8 mouse cellular contexts compared by ENCODE assay signal in genomic region chr8:71486136-71486529, GRCm38 (mm10). TPM values are rescaled to one million over a fixed set of nuclear protein-coding genes. Genes with fewer than 3 reads are reported as not detected.
DNase-seq lines count a peak whose midpoint lies in the region; ATAC-seq lines count a peak whose summit lies in the region.

No protein-coding gene starts in this region.

- H3K4me1 ChIP-seq in kidney, embryonic 14.5 days (ENCODE audit: control insufficient read depth, insufficient read depth, low read length) = peaks cover 11% of the 10 kb centered on the region
- H3K4me1 ChIP-seq in brown adipose tissue, adult 24 weeks (ENCODE audit: control insufficient read depth, insufficient read depth, insufficient read length, low read length) = peaks cover 14% of the 10 kb centered on the region
- peaks cover 58% of the 10 kb centered on the region for H3K4me1 ChIP-seq in hindbrain, embryonic 15.5 days (replicated peaks)
- H3K4me1 ChIP-seq in midbrain, embryonic 14.5 days (ENCODE audit: control insufficient read depth, insufficient read depth, low read length) = peaks cover 30% of the 10 kb centered on the region

- no peak overlapping the region for H3K27ac ChIP-seq in kidney, embryonic 14.5 days (ENCODE audit: low read depth, low read length)
- peak overlapping the region; percentile 68 for H3K27ac ChIP-seq in brown adipose tissue, adult 24 weeks (replicated peaks; ENCODE audit: low read depth, low read length)
- H3K27ac ChIP-seq in hindbrain, embryonic 15.5 days (replicated peaks) = peak overlapping the region; percentile 56; the same call in 1 of the 2 replicates
- H3K27ac ChIP-seq in midbrain, embryonic 14.5 days (replicated peaks; ENCODE audit: low read depth, low read length) = peak overlapping the region; percentile 85

- no peaks in the 10 kb centered on the region for H3K27me3 ChIP-seq in kidney, embryonic 14.5 days (ENCODE audit: control insufficient read depth, insufficient read depth, low read length)
- no peaks in the 10 kb centered on the region for H3K27me3 ChIP-seq in hindbrain, embryonic 15.5 days
- H3K27me3 ChIP-seq in midbrain, embryonic 14.5 days (ENCODE audit: control insufficient read depth, insufficient read depth, low read length) = no peaks in the 10 kb centered on the region

- WGBS in kidney, embryonic 14.5 days = 18% methylated on average over 7 of the region's 7 CpGs
- 21% methylated on average over 7 of the region's 7 CpGs for WGBS in hindbrain, embryonic 15.5 days
- 17% methylated on average over 7 of the region's 7 CpGs for WGBS in midbrain, embryonic 14.5 days

- H3K9ac ChIP-seq in kidney, embryonic 14.5 days (ENCODE audit: low read depth, low read length) = 0 out of 2 replicates have a peak overlapping the region, but pooled peaks have one; percentile 89
- H3K9ac ChIP-seq in hindbrain, embryonic 15.5 days = peak overlapping the region; percentile 97; the same call in 1 of the 2 replicates
- H3K9ac ChIP-seq in midbrain, embryonic 14.5 days (replicated peaks; ENCODE audit: low read length) = peak overlapping the region; percentile 98; the same call in 1 of the 2 replicates

- no peaks in the 10 kb centered on the region for H3K9me3 ChIP-seq in kidney, embryonic 14.5 days (ENCODE audit: control insufficient read depth, low read length)
- no peaks in the 10 kb centered on the region for H3K9me3 ChIP-seq in hindbrain, embryonic 15.5 days
- no peaks in the 10 kb centered on the region for H3K9me3 ChIP-seq in midbrain, embryonic 14.5 days (ENCODE audit: control insufficient read depth, low read length)

- peak overlapping the region; percentile 62 for H3K4me2 ChIP-seq in kidney, embryonic 14.5 days (replicated peaks; ENCODE audit: low read depth, low read length)
- H3K4me2 ChIP-seq in hindbrain, embryonic 15.5 days = peak overlapping the region; percentile 75
- H3K4me2 ChIP-seq in midbrain, embryonic 14.5 days (ENCODE audit: low read length) = peak overlapping the region; percentile 80

- DNase-seq in kidney, postnatal 36 days = no peak
- DNase-seq in midbrain, embryonic 14.5 days = no peak
- no peak for DNase-seq in frontal cortex, postnatal 25 days (ENCODE audit: low spot score in 2 of 2)
- DNase-seq in layer of hippocampus, adult 9-10 months (ENCODE audit: low spot score) = no peak
- no peak for DNase-seq in layer of hippocampus, adult 9-11 months

- H3K4me3 ChIP-seq in kidney, embryonic 14.5 days (ENCODE audit: low read length) = peak overlapping the region; percentile 83
- H3K4me3 ChIP-seq in brown adipose tissue, adult 24 weeks (ENCODE audit: insufficient read depth, low read depth, low read length) = peak overlapping the region; percentile 33
- peak overlapping the region; percentile 91 for H3K4me3 ChIP-seq in hindbrain, embryonic 15.5 days
- H3K4me3 ChIP-seq in midbrain, embryonic 14.5 days (replicated peaks; ENCODE audit: low read depth, low read length) = peak overlapping the region; percentile 94

- H3K36me3 ChIP-seq in kidney, embryonic 14.5 days (ENCODE audit: control insufficient read depth, insufficient read depth, low read length) = peaks cover 13% of the 10 kb centered on the region; the same call in 1 of the 2 replicates
- peaks cover 13% of the 10 kb centered on the region for H3K36me3 ChIP-seq in hindbrain, embryonic 15.5 days
- H3K36me3 ChIP-seq in midbrain, embryonic 14.5 days (ENCODE audit: control insufficient read depth, insufficient read depth, low read length) = peaks cover 38% of the 10 kb centered on the region

- no peak for ATAC-seq in kidney, embryonic 14.5 days (ENCODE audit: low FRiP score, low TSS enrichment)
- ATAC-seq in hindbrain, embryonic 15.5 days (ENCODE audit: low FRiP score, low read depth) = no peak
- no peak for ATAC-seq in midbrain, embryonic 14.5 days (ENCODE audit: low FRiP score, low TSS enrichment)

RNA-seq across cellular contexts. Expression of gene Ano8, which starts 0.4 kb away (rescaled TPM):
- polyA plus RNA-seq in kidney, embryonic 14.5 days (2014; fragmentation: Nextera tagmentation; extraction: Ambion mirVana) = 2.9 and 3.4 TPM in 2 replicates
- polyA plus RNA-seq in brown adipose tissue, adult 24 weeks (2012; ENCODE audit: insufficient read depth, insufficient read length, missing spikeins) = 7.3 and 9.3 TPM in 2 replicates
- polyA plus RNA-seq in hindbrain, embryonic 15.5 days (2015; fragmentation: Nextera tagmentation; extraction: Ambion mirVana) = 7.7 and 8.6 TPM in 2 replicates
- polyA plus RNA-seq in midbrain, embryonic 14.5 days (2014; fragmentation: Nextera tagmentation; extraction: Ambion mirVana) = 7.7 and 9.4 TPM in 2 replicates

RNA-seq across cellular contexts. Expression of gene Gtpbp3, which starts 1.8 kb away (rescaled TPM):
- polyA plus RNA-seq in kidney, embryonic 14.5 days (2014; fragmentation: Nextera tagmentation; extraction: Ambion mirVana) = 6.6 and 8.4 TPM in 2 replicates
- 6.7 and 9.1 TPM in 2 replicates for polyA plus RNA-seq in brown adipose tissue, adult 24 weeks (2012; ENCODE audit: insufficient read depth, insufficient read length, missing spikeins)
- polyA plus RNA-seq in hindbrain, embryonic 15.5 days (2015; fragmentation: Nextera tagmentation; extraction: Ambion mirVana) = 12.0 and 15.3 TPM in 2 replicates
- 4.9 and 5.2 TPM in 2 replicates for polyA plus RNA-seq in midbrain, embryonic 14.5 days (2014; fragmentation: Nextera tagmentation; extraction: Ambion mirVana)

RNA-seq across cellular contexts. Expression of gene Dda1, which starts 17.1 kb away (rescaled TPM):
- 106 and 113 TPM in 2 replicates for polyA plus RNA-seq in kidney, embryonic 14.5 days (2014; fragmentation: Nextera tagmentation; extraction: Ambion mirVana)
- 23.6 and 34.4 TPM in 2 replicates for polyA plus RNA-seq in brown adipose tissue, adult 24 weeks (2012; ENCODE audit: insufficient read depth, insufficient read length, missing spikeins)
- 217 and 231 TPM in 2 replicates for polyA plus RNA-seq in hindbrain, embryonic 15.5 days (2015; fragmentation: Nextera tagmentation; extraction: Ambion mirVana)
- polyA plus RNA-seq in midbrain, embryonic 14.5 days (2014; fragmentation: Nextera tagmentation; extraction: Ambion mirVana) = 213 and 233 TPM in 2 replicates

RNA-seq across cellular contexts. Expression of gene Mrpl34, which starts 21.4 kb away (rescaled TPM):
- 178 and 192 TPM in 2 replicates for polyA plus RNA-seq in kidney, embryonic 14.5 days (2014; fragmentation: Nextera tagmentation; extraction: Ambion mirVana)
- polyA plus RNA-seq in brown adipose tissue, adult 24 weeks (2012; ENCODE audit: insufficient read depth, insufficient read length, missing spikeins) = 313 and 378 TPM in 2 replicates
- polyA plus RNA-seq in hindbrain, embryonic 15.5 days (2015; fragmentation: Nextera tagmentation; extraction: Ambion mirVana) = 172 and 189 TPM in 2 replicates
- polyA plus RNA-seq in midbrain, embryonic 14.5 days (2014; fragmentation: Nextera tagmentation; extraction: Ambion mirVana) = 199 and 222 TPM in 2 replicates

RNA-seq across cellular contexts. Expression of gene Abhd8, which starts 22.7 kb away (rescaled TPM):
- polyA plus RNA-seq in kidney, embryonic 14.5 days (2014; fragmentation: Nextera tagmentation; extraction: Ambion mirVana) = 26.5 and 32.5 TPM in 2 replicates
- 2.2 and 2.6 TPM in 2 replicates for polyA plus RNA-seq in brown adipose tissue, adult 24 weeks (2012; ENCODE audit: insufficient read depth, insufficient read length, missing spikeins)
- polyA plus RNA-seq in hindbrain, embryonic 15.5 days (2015; fragmentation: Nextera tagmentation; extraction: Ambion mirVana) = 183 and 195 TPM in 2 replicates
- 119 and 133 TPM in 2 replicates for polyA plus RNA-seq in midbrain, embryonic 14.5 days (2014; fragmentation: Nextera tagmentation; extraction: Ambion mirVana)

Comparison
In these comparisons a context has a peak if more than half of its experiments do, and no peak if none do; other contexts are left out.
1. H3K4me3 ChIP-seq: peak in every context shown above with its lines; median percentile 94 in midbrain, embryonic 14.5 days; 91 in hindbrain, embryonic 15.5 days; 83 in kidney, embryonic 14.5 days; 33 in brown adipose tissue, adult 24 weeks.